Mouse (Mus musculus) brain, embryonic 18.5 days (tissue): ENCODE measurements around the gene Add2.

Experiments used
- DNase-seq: peaks from one replicate; pipeline ENCODE4 v3.0.0-alpha.2; 2012; ENCODE audit warnings: low read depth, low spot score

Gene Add2

DNA sequence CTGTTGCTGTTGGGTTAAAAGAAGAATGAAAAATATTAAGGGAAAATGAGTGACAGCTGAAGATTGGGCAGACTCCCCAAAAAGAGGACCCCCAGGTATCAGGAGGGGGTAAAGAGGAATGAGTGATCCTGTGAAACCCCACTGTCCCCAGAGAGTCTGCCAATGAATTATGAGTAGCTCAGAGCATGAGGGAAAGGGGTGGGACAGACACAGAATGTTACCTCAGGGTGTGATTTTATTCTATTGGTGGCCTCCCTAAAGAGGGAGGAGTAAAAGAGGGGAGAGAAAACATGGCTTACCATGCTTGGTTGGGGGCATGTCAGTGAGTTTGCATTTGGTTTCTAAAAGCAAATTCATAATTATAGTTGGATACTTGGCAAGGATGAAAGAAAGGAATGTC, 50.8 kb downstream of the Add2 start:
- DNase-seq = no peak

GRCm38 (mm10) chr6:86085518-86085917, 57.0 kb downstream of the Add2 start:
- DNase-seq = no peak

DNA sequence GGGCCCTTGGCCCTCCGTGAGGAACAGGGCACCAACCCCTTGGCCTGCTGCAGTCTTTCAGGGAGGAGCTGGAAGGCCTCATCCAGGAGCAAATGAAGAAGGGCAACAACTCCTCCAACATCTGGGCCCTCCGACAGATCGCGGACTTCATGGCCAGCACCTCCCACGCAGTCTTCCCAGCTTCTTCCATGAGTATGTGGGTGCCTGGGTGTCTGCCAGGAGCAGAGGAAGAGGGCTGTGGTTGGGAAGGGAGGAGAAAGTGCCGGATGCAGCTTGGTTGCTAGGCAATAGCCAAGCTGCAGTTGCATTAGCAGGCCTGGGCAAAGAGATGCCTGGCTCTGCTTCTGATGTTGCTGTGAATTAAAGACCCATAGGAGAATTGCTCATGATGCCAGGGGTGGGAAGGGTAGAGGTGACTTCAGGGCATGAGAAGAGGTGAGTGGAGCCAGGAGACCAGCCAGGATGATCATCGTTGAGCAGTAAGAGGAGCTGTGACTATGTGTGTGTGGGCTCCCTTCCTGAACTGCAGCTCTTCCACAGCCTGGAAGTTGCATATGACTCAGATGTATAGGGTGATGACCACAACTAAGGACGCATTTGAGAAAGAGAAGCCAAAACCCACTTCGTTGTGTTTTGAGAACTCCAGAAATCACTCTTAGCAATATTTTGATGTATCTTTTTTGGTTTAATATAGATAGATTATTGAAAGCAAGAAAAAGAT, 58.5 kb downstream of the Add2 start:
- DNase-seq = peak; percentile 32

GRCm38 (mm10) chr6:86087813-86088212, 59.3 kb downstream of the Add2 start:
- DNase-seq = no peak

DNA sequence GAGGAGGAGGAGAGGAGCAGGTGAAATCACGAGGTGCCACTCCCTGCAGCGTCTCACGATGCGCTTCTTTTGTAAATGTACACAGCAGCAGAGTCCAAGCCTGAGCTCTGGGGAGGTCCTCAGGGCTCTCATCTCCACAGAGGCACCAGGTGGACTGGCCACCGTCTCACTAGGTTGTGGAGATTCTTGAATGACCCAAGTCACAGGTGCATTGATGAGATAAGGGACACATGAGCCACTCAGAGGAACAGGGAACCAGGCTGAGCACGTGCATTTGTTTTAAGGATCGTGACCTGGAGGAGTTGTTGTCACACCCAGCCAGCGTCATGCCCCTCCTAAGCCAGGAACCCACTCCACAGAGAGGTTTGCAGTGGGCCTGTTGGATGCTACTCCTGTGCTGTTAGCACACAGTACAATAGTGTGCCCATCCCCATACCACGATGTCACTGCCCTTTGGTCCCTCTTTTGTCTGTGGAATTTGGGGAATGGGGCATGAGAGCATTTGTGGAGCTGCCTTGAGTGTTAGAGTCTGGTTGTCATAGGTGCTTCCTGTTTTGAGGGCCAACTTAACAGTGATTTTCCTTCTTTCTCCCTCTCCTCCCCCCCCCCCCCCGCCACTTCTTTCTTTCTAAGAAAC, 65.8 kb downstream of the Add2 start:
- no peak for DNase-seq

DNA sequence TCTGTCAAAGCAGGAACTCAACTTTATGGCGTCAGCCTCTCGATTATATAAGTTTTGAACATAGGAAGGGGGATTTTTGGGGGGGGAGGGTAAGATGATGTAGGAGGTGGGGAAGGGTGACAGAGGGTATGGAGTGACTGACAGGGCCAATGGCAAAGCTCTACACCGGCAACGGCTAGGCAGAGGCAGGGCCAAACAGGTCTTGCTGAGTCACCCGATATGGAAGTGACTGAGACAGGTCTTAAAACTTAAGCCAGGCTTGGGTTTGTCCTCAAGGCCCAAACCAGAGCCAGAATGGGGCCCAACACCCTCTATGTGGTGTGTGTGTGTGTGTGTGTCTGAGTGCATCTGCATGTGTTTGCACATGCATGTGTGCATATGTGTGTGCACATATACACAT, 67.0 kb downstream of the Add2 start:
- no peak for DNase-seq

- DNase-seq = no peak
These were observed 68.3 kb downstream of the Add2 start for GRCm38 (mm10) chr6:86096733-86097132.

DNA sequence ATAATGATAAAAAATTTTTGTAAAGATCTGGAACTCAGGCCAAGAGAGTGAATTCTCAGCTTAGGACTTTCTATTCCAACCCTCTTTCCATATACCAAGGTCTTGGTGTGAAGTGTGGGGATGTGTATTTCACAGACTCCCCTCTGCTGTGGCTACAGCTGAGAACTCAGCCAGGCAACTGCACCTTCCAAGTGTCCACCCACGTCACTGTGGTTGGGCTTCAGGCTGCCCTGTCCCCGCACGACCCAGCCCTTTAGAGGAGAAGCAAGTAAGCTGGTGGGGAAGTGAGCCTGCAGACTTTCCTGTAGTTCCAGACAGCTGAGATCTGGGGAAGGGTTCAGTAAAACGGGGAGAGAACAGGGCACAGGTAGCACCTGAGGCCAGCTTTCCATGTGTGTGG, 68.7 kb downstream of the Add2 start:
- DNase-seq = no peak

DNA sequence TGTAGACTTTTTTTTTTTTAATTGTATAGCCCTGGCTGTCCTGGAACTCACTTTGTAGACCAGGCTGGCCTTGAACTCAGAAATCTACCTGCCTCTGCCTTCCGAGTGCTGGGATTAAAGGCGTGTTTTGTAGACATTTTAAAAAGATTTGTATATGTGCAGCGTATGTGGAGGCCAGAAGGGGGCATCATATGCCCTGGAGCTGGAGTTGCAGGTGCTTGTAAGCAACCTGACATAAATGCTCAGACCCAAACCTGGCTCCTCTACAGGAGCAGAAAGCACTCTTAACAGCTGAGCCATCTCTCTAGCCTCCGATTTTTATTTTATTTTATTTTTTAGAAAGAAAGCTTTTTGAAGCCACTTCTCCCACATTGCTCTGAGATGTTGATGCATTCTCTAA, 70.5 kb downstream of the Add2 start:
- no peak for DNase-seq

- no peak for DNase-seq
These were observed 73.0 kb downstream of the Add2 start for GRCm38 (mm10) chr6:86101451-86101850.

- DNase-seq = peak; percentile 67
These were observed 74.4 kb downstream of the Add2 start for GRCm38 (mm10) chr6:86102874-86103273.

GRCm38 (mm10) chr6:86103614-86104013, 75.1 kb downstream of the Add2 start:
- DNase-seq = no peak

- no peak for DNase-seq
These were observed 76.2 kb downstream of the Add2 start for GRCm38 (mm10) chr6:86104719-86105118.

DNA sequence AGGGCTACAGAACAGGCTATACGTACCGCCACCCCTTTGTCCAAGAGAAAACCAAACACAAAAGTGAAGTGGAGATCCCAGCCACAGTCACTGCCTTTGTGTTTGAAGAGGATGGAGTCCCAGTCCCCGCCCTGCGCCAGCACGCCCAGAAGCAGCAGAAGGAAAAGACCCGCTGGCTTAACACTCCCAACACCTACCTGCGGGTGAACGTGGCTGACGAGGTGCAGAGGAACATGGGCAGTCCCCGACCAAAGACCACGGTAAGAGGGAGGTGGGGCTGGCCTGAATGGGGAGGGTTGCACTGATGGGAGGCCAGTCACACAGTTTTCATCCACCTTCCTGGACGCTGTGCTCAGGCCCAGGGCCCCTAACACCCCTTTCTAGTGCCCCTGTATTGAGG, 77.6 kb downstream of the Add2 start:
- no peak for DNase-seq

- DNase-seq = no peak
These were observed 78.6 kb downstream of the Add2 start for GRCm38 (mm10) chr6:86107101-86107500.

GRCm38 (mm10) chr6:86115843-86116242, 87.4 kb downstream of the Add2 start:
- no peak for DNase-seq

DNA sequence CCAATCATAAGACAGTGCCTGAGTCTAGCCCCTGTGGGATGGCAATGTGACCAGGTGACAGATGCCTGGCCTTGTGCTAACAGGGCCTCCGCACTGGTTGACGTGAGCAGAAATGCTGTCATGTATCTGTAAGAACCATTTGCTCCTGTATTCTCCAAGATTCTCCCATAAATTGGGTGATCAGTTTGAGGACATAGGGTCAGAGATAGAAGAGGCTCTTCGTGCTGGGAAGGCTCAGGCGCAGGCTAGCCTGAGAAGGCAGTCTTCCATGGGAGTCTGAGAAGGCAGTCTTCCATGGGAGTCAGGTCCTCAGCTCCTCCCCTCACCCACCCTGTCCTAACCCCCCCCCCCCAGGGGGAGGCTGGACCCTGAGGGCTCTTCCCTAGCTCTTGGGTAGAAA, 94.6 kb downstream of the Add2 start:
- no peak for DNase-seq

- no peak for DNase-seq
These were observed 97.3 kb downstream of the Add2 start for GRCm38 (mm10) chr6:86125761-86126160.

DNA sequence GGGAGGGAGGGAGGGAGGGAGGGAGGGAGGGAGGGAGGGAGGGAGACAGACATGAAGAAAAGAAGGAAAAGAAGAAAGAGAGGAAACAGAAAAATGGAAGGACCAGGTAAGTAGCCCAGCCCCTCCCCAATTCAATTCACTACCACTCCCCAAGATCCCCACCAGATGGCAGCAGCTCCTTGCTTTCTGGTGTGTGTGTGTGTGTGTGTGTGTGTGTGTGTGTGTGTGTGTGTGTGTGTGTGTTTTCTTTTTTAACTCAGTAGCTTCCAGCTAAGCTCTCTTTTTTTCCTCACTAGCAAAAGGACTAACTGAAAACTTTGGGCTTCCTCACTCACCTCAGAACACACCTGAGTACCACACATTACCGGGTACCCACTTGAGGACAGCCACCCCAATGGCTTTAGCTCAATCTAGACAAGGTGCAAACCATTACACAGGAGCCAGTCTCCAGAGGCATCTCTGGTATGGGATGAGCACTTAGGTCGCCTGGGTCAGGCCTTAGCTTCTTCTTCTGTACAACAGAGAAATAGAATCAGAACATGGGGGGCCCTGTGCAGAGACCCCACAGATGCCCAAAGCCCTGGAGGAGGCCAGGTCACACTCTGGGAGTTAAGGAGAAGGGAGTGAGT, 98.6 kb downstream of the Add2 start:
- peak; percentile 58 for DNase-seq

DNA sequence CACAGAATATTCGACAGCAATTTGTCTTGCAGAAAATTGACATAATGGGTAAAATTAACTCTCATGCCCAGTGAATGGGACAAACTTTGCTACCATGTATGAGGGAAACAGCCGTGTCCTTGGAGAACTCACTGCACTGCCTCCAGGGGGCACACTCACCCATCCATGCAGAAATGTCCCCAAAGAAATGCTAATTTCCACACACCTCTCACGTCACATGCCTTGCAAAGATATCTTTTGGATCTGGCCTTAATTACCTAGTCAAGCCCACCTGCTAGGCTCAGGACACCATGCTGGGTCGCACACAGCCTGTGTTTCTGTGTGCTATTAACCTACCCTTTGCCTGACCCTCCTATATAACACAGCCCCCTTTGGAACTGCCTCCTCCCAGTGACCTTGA, 100.0 kb downstream of the Add2 start:
- DNase-seq = no peak

DNA sequence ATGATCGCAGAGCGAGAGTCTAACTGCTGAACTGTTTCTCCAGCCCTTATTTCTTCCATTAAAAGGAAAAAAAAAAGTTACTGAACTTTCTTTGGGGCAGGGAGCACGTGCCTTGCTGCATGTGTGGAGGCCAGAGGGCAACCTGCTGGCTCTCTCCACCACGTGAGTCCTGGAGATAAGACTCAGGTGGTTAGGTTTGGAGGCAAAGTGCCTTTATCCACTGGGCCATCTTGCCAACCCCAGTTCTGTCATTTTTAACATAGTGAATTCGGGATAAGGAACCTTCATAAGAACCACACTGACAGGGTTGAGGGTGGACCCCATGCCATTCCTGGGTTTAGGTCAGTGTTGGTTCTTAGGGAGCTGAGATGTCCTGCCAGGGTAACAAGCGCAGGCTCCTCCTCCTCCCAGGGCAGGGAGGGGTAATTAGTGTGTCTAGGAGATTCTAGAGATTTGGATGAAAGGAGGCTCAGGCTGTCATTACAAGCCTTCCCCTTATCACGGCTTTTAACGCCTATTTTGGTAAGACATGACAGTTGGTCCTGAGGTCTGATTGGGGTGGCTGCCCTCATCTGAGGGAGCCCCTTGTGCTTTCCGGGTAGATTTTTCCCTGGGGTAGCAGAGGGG, 101.5 kb downstream of the Add2 start:
- no peak for DNase-seq

DNA sequence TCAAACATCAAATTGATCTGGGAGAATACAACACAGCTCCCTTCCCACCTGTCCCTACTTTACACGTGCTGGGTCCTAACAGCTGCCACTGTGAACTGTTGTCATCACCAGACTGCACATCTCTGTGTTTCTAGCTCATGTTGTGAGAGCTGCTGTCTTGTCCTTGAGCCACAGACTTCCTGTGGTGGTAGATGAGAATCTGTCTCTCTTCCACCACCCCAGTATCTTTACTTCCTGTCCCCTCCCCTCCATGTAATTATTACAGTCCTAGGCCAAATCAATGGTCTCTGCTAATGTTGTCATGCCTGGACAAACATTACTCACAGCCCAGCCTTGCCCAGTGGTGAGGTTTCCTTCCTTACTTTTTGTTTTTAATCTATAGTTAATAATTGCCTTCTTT, 105.4 kb downstream of the Add2 start:
- no peak for DNase-seq

- no peak for DNase-seq
These were observed 107.7 kb downstream of the Add2 start for GRCm38 (mm10) chr6:86136206-86136605.
